Mouse (Mus musculus): ENCODE measurements at regions not wholly inside any gene's neighbourhood (a gene's known extent, or its start where the extent isn't known, plus 50 kb on each side); places are given as distances from the start of the nearest gene placed in this dataset.

- ATAC-seq (replicated peaks; ENCODE audit: poor library complexity) = no peak
These were observed 97.8 kb upstream of the Arntl start for GRCm38 (mm10) chr7:113109481-113109880.

GRCm38 (mm10) chr7:113110867-113111508 is 96.3 kb upstream of the Arntl start:
- ATAC-seq (replicated peaks; ENCODE audit: poor library complexity) = no peak

GRCm38 (mm10) chr7:113113266-113113893 is 93.9 kb upstream of the Arntl start:
- peak; percentile 51 for ATAC-seq (replicated peaks; ENCODE audit: poor library complexity)

- peak; percentile 63 for ATAC-seq (replicated peaks; ENCODE audit: poor library complexity)
These were observed 89.7 kb upstream of the Arntl start for GRCm38 (mm10) chr7:113117599-113117998.

GRCm38 (mm10) chr7:113121911-113122319 is 85.3 kb upstream of the Arntl start:
- ATAC-seq (replicated peaks; ENCODE audit: poor library complexity) = no peak

GRCm38 (mm10) chr7:113126010-113126409 is 81.3 kb upstream of the Arntl start:
- no peak for ATAC-seq (replicated peaks; ENCODE audit: poor library complexity)

- no peak for ATAC-seq (replicated peaks; ENCODE audit: poor library complexity)
These were observed 76.7 kb upstream of the Arntl start for GRCm38 (mm10) chr7:113130552-113130951.

GRCm38 (mm10) chr7:113131945-113132538 is 75.2 kb upstream of the Arntl start:
- ATAC-seq (replicated peaks; ENCODE audit: poor library complexity) = peak; percentile 83

- no peak for ATAC-seq (replicated peaks; ENCODE audit: poor library complexity)
These were observed 73.4 kb upstream of the Arntl start for GRCm38 (mm10) chr7:113133891-113134290.

- ATAC-seq (replicated peaks; ENCODE audit: poor library complexity) = no peak
These were observed 67.2 kb upstream of the Arntl start for GRCm38 (mm10) chr7:113140011-113140438.

GRCm38 (mm10) chr7:113141846-113142683 is 65.2 kb upstream of the Arntl start:
- no peak for ATAC-seq (replicated peaks; ENCODE audit: poor library complexity)

GRCm38 (mm10) chr7:113143552-113143951 is 63.7 kb upstream of the Arntl start:
- ATAC-seq (replicated peaks; ENCODE audit: poor library complexity) = peak; percentile 88

- no peak for ATAC-seq (replicated peaks; ENCODE audit: poor library complexity)
These were observed 62.2 kb upstream of the Arntl start for GRCm38 (mm10) chr7:113145046-113145445.

- ATAC-seq (replicated peaks; ENCODE audit: poor library complexity) = no peak
These were observed 61.2 kb upstream of the Arntl start for GRCm38 (mm10) chr7:113146108-113146507.

GRCm38 (mm10) chr7:113146526-113146925 is 60.7 kb upstream of the Arntl start:
- ATAC-seq (replicated peaks; ENCODE audit: poor library complexity) = no peak

- peak; percentile 71 for ATAC-seq (replicated peaks; ENCODE audit: poor library complexity)
These were observed 59.6 kb upstream of the Arntl start for GRCm38 (mm10) chr7:113147391-113148332.

GRCm38 (mm10) chr7:113148700-113149099 is 58.6 kb upstream of the Arntl start:
- ATAC-seq (replicated peaks; ENCODE audit: poor library complexity) = no peak

GRCm38 (mm10) chr7:113149966-113150470 is 57.2 kb upstream of the Arntl start:
- no peak for ATAC-seq (replicated peaks; ENCODE audit: poor library complexity)

- no peak for ATAC-seq (replicated peaks; ENCODE audit: poor library complexity)
These were observed 56.5 kb upstream of the Arntl start for GRCm38 (mm10) chr7:113150789-113151188.

GRCm38 (mm10) chr7:113151499-113151898 is 55.8 kb upstream of the Arntl start:
- no peak for ATAC-seq (replicated peaks; ENCODE audit: poor library complexity)
